Mouse (Mus musculus) lung, postnatal 0 days (tissue): ENCODE measurements around the gene Wdr17. TPM values are rescaled to one million over a fixed set of nuclear protein-coding genes. Genes with fewer than 3 reads are reported as not detected.

Experiments used
- ATAC-seq: fragments of 200-750 bp; cut with Nextera tagmentation; 2 replicates; pipeline ENCODE4 v1.8.0; 2017; ENCODE audit warnings: moderate library complexity
- DNase-seq: peaks from one replicate; pipeline ENCODE4 v3.0.0-alpha.2; 2016; ENCODE audit warnings: low spot score
- H3K27ac ChIP-seq: fragments of 300-500 bp; sonication (generic); 2 replicates; pipeline ENCODE4 v1.5.1; 2014; ENCODE audit warnings: antibody characterized with exemption, mild to moderate bottlenecking, low read length, mixed read lengths
- H3K27me3 ChIP-seq: fragments of 300-500 bp; sonication (generic); replicated peaks from 2 replicates; pipeline ENCODE4 v1.6.1; 2014; ENCODE audit warnings: low read length, mixed read lengths; ENCODE audit not compliant: insufficient read depth
- H3K36me3 ChIP-seq: fragments of 300-500 bp; sonication (generic); 2 replicates; pipeline ENCODE4 v1.6.1; 2014; ENCODE audit warnings: low read length, mixed read lengths; ENCODE audit not compliant: insufficient read depth
- H3K4me1 ChIP-seq: fragments of 300-500 bp; sonication (generic); 2 replicates; pipeline ENCODE4 v1.6.1; 2014; ENCODE audit warnings: antibody characterized with exemption, low read depth, low read length, mixed read lengths; ENCODE audit not compliant: insufficient read depth
- H3K4me2 ChIP-seq: fragments of 300-500 bp; sonication (generic); replicated peaks from 2 replicates; pipeline ENCODE4 v1.6.1; 2014; ENCODE audit warnings: low read depth, mild to moderate bottlenecking, low read length, moderate library complexity, mixed read lengths
- H3K4me3 ChIP-seq: fragments of 300-500 bp; sonication (generic); 2 replicates; pipeline ENCODE4 v1.5.1; 2014; ENCODE audit warnings: low read depth, low read length
- H3K9ac ChIP-seq: fragments of 300-500 bp; sonication (generic); replicated peaks from 2 replicates; pipeline ENCODE4 v1.6.1; 2014; ENCODE audit warnings: low read depth, mild to moderate bottlenecking
- H3K9me3 ChIP-seq: fragments of 300-500 bp; sonication (generic); 2 replicates; pipeline ENCODE4 v1.6.1; 2016; ENCODE audit warnings: low read length, mixed read lengths
- CTCF ChIP-seq: IDR thresholded peaks from 2 replicates; pipeline ENCODE4 v1.5.1; 2016; ENCODE audit warnings: antibody characterized with exemption, mild to moderate bottlenecking
- EP300 ChIP-seq: IDR thresholded peaks from 2 replicates; pipeline ENCODE4 v1.6.1; 2016; ENCODE audit warnings: antibody characterized with exemption, mild to moderate bottlenecking, control low read depth
- WGBS: fragments of 180-500 bp; shearing (Covaris S2); extraction: QIAGEN DNeasy Blood & Tissue Kit; methylation state at CpG from one replicate; pipeline ENCODE4 v1.1.7; 2014; 5-methylcytosine and 5-hydroxymethylcytosine counted together
- polyA plus RNA-seq: library from polyadenylated mRNA; unstranded; fragments of >200 nt; fragmentation: Nextera tagmentation; extraction: Ambion mirVana; gene quantifications from 2 replicates; pipeline ENCODE4 v1.2.1, GENCODE M21; 2015

Gene Wdr17
- polyA plus RNA-seq, 1 experiment from 2014 or later, result not detected

GRCm38 (mm10) chr8:54899444-54899843, 12.5 kb upstream of the Wdr17 start:
- Histone ChIP-seq H3K36me3 (no peaks in the 10 kb centered on the region), H3K4me3 (no peak overlapping the region), H3K9ac (no peak overlapping the region), H3K9me3 (no peaks in the 10 kb centered on the region), H3K27ac (no peak overlapping the region), H3K27me3 (no peaks in the 10 kb centered on the region), H3K4me2 (no peak overlapping the region), H3K4me1 (no peaks in the 10 kb centered on the region)
- TF ChIP-seq EP300 (no peak), CTCF (no peak)
- DNase-seq (no peak), ATAC-seq (no peak)
- 77% methylated on average over 2 of the region's 2 CpGs for WGBS

- no peak for ATAC-seq
- Histone ChIP-seq H3K9me3 (no peaks in the 10 kb centered on the region), H3K27me3 (no peaks in the 10 kb centered on the region), H3K27ac (no peak overlapping the region), H3K4me1 (no peaks in the 10 kb centered on the region), H3K4me3 (no peak overlapping the region), H3K4me2 (no peak overlapping the region), H3K36me3 (no peaks in the 10 kb centered on the region), H3K9ac (no peak overlapping the region)
- WGBS, result 76% methylated on average over 2 of the region's 2 CpGs
- no peak for DNase-seq
- TF ChIP-seq CTCF, result no peak
- no peak for TF ChIP-seq EP300
Measured at GRCm38 (mm10) chr8:54894637-54895322, 7.8 kb upstream of the Wdr17 start.

GRCm38 (mm10) chr8:54894180-54894579, 7.2 kb upstream of the Wdr17 start:
- no peak overlapping the region for H3K9ac ChIP-seq
- ATAC-seq, result no peak
- no peak overlapping the region for H3K4me2 ChIP-seq
- WGBS, result 75% methylated on average over 1 of the region's 1 CpGs
- no peak overlapping the region for H3K4me3 ChIP-seq
- TF ChIP-seq EP300 (no peak), CTCF (no peak)
- no peak overlapping the region for H3K27ac ChIP-seq
- no peak for DNase-seq
- no peaks in the 10 kb centered on the region for H3K4me1 ChIP-seq
- H3K36me3 ChIP-seq, result no peaks in the 10 kb centered on the region
- H3K9me3 ChIP-seq, result no peaks in the 10 kb centered on the region
- H3K27me3 ChIP-seq, result no peaks in the 10 kb centered on the region

- no peak for TF ChIP-seq EP300
- no peak for TF ChIP-seq CTCF
- no peak overlapping the region for H3K9ac ChIP-seq
- H3K36me3 ChIP-seq, result no peaks in the 10 kb centered on the region
- WGBS, result 78% methylated on average over 4 of the region's 4 CpGs
- H3K4me2 ChIP-seq, result no peak overlapping the region
- no peak for ATAC-seq
- no peaks in the 10 kb centered on the region for H3K27me3 ChIP-seq
- no peaks in the 10 kb centered on the region for H3K9me3 ChIP-seq
- no peak overlapping the region for H3K27ac ChIP-seq
- no peaks in the 10 kb centered on the region for H3K4me1 ChIP-seq
- no peak overlapping the region for H3K4me3 ChIP-seq
- no peak for DNase-seq
Measured at GRCm38 (mm10) chr8:54886560-54886959, 424 bp downstream of the Wdr17 start.

- Histone ChIP-seq H3K9me3 (no peaks in the 10 kb centered on the region), H3K9ac (no peak overlapping the region), H3K27me3 (no peaks in the 10 kb centered on the region), H3K4me1 (no peaks in the 10 kb centered on the region), H3K27ac (no peak overlapping the region), H3K36me3 (no peaks in the 10 kb centered on the region), H3K4me3 (no peak overlapping the region), H3K4me2 (no peak overlapping the region)
- no peak for TF ChIP-seq CTCF
- no peak for TF ChIP-seq EP300
- DNase-seq (no peak), ATAC-seq (no peak)
- 82% methylated on average over 4 of the region's 4 CpGs for WGBS
Measured at GRCm38 (mm10) chr8:54876458-54876857, 10.5 kb downstream of the Wdr17 start.

GRCm38 (mm10) chr8:54864761-54865064, 22.3 kb downstream of the Wdr17 start:
- H3K4me2 ChIP-seq, result no peak overlapping the region
- DNase-seq, result no peak
- H3K9ac ChIP-seq, result no peak overlapping the region
- H3K27me3 ChIP-seq, result no peaks in the 10 kb centered on the region
- H3K36me3 ChIP-seq, result no peaks in the 10 kb centered on the region
- TF ChIP-seq CTCF (no peak), EP300 (no peak)
- no peaks in the 10 kb centered on the region for H3K9me3 ChIP-seq
- no peaks in the 10 kb centered on the region for H3K4me1 ChIP-seq
- no peak overlapping the region for H3K27ac ChIP-seq
- no peak overlapping the region for H3K4me3 ChIP-seq
- ATAC-seq, result no peak
- whole genome bisulfite sequencing, result 60% methylated on average over 1 of the region's 1 CpGs
